Mouse (Mus musculus) urinary bladder, postnatal 10 days (tissue): ENCODE measurements around the gene Gng8.

ENCODE experiments used
- DNase-seq: peaks from one replicate; pipeline ENCODE4 v3.0.0; 2022; ENCODE audit warnings: low spot score

Gene Gng8

GRCm38 (mm10) chr7:16924037-16924834 is 32.6 kb downstream of the Gng8 start, which contains the start of gene Calm3:
Calm3 (minus strand) TSS chr7:16924114.
- peak; percentile 98 for DNase-seq

GRCm38 (mm10) chr7:16928341-16928740 is 36.8 kb downstream of the Gng8 start:
- DNase-seq: no peak

DNA sequence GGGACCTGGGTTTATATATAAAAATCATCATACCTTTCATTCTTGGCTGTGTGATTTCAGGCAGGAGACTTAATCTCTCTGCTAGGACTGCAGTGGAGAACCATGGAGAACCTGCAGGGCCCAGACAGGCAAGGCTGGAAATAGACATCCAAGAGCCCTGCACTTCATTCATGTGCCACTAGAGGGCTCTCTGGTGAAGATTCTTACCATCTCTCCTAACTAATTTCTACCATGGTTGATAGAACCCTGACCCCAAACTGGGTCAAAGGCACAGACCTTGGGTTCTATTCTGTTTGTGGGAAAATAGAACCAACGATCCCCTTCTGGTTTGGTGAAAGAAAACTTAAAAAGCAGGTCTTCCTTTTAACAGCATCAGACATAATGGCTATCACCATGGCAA is 39.3 kb downstream of the Gng8 start:
- no peak for DNase-seq

DNA sequence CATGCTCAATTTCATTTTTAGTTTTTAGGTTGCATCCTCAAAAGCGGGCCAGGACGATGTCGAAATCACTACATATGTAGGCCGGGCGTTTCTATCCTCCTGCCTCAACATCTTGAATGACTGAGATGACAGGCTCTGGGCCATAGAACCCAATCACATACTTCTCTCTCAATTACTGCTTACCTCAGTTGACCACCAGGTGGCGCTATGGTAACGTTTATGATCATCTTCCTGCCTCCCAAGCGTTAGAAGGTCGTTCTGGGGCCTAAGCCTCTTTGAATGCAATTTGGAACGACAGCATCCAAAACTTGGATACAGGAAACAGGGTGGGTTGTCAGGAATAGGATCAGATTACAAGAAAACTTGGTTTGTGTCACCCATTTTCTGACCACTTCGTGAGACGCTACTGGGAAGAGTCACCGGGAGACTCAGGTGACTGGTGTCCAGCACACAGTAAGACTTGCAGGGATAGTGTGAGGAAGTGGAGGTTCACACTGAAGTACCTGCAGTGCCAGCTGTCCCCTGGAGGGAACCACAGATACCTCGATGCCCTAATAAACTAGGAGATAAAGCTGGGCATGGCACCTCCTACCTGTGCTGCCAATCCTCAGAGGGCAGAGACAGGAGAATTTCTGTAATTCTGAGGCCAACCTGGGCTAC is 40.5 kb downstream of the Gng8 start:
- DNase-seq: no peak

GRCm38 (mm10) chr7:16932704-16933577 is 41.4 kb downstream of the Gng8 start:
- DNase-seq: no peak

DNA sequence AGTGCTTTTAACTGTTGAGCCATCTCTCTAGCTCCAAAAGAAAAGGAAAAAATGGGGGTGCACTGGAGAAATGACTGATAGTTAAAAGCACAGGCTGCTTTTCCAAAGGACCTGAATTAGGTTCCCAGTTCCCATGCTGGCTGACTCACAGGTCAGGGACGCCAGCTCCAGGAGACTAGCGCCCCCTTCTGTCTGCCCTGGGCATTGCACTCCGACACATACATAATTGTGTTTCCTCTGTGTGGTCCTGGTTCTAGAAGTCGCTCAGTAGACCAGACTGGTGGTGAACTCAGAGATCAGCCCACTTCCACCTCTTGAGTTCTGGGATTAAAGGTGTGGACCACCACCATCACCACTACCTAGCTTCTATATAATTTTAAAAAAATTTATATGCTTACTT is 45.7 kb downstream of the Gng8 start:
- no peak for DNase-seq

GRCm38 (mm10) chr7:16938117-16938791 is 46.7 kb downstream of the Gng8 start:
- no peak for DNase-seq

GRCm38 (mm10) chr7:16940292-16940691 is 48.7 kb downstream of the Gng8 start:
- DNase-seq: no peak

- no peak for DNase-seq
Observed at GRCm38 (mm10) chr7:16942861-16943260, 51.3 kb downstream of the Gng8 start.

DNA sequence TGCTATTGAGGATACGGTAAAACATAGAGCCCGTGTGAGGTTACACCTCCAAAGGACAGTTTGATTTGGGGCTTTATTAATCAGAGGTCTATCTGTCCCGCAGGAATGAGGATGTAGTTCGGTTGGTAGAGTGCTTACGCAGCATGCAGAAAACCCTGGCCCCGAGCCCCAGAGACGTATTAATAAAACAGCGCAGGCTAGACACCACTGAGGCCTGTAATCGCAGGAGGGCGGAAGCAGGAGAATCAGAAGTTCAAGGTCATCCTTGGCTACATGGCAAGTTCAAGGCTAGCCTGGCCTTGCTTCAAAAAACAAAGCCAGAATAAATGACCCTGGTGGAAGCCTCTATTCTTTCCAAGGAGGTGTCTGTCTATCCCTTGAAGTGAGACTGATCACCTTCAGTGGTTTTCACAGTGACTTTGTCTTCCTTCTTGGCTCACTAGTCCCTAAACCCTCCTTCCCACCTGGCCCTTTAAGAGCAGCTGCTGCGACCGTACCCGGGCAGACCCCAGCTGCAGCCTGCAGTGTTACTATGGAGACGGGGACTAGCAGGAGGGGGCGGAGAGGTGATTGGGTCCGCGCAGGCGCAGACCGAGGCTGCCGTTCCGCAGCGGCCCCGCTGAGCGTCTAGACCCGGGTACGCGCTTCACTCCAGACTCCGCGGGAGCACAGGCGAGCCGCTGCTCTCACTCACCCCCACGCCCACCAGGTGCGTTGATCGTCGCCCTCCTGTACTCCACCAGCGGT is 52.6 kb downstream of the Gng8 start, which contains the start of gene Pnmal2:
TSS of gene Pnmal2 (plus strand) at position 622 of the 747 bp plus-strand sequence.
- DNase-seq: peak; percentile 32

DNA sequence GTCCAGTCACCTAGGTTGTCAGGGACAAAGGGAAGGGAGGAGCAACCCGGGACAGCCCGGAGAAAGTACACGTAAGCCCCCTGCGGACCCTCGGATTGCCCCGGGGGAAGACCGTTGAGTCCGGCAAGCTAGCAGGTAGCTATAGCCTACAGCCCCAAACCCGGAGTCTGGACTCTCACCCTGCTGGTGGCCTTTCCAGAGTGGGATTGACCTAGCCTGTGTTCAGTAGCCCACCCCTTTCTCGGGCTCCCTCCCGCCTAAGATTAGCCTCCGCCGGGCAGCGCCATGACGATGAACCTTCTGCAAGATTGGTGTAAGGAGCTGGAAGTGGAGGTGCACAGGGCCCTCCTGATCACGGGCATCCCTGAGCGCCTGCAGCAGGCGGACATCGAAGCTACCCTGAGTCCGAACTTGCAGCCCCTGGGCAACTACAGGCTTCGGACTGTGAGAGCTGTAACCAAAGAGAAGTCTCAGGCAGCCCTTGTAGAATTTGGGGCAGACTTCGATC is 53.3 kb downstream of the Gng8 start:
- no peak for DNase-seq
